Mouse (Mus musculus): Measurements from ENCODE around the gene Igfbp6. TPM values are rescaled to one million over a fixed set of nuclear protein-coding genes. Genes with fewer than 3 reads are reported as not detected.

Igfbp6 gene
- total RNA-seq, 4 experiments from 2014 or later = 37.0 to 63.8 (median 49.2) TPM

DNA sequence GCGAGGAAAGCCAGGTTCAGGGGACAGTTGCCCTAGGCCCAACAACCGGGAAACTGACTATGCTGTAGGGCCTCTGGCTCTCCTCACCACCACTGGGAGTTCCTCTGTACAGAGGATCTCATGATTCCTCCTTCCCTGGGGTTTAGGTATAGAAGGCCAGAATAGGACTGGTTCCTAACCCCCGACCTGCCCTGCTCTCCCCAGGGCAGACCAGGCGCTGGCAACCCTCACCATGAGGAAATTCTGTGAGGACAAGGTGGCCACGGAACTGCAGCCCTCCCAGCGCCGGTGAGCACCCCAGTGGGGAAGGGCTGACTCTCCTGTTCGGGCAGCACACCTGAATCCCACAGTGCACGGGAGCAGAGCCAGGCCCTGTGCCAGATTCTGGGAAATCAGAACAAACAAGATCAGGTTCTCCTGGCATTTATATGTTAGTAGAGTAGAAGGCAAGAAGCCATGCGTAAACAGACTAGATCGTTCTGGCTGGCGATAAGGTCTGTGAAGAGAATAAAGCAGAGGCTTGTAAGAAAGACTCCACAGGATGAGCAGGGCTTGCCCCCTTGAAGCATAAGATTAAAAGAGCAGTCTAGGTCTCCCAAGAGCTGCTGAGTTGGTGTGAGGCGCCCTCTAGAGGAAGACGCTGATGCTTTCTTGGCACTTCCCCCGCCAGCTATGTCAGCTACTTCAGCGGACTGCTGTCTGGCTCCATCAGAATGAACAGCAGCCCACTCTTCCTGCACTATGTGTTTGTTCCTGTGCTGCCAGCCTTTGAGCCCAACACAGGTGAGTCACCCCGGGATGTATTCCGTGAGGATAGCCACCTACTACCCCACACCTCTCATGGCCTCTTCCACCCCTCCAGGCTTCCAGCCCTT, 35.3 kb upstream of the Igfbp6 start:
- no peak for DNase-seq

DNA sequence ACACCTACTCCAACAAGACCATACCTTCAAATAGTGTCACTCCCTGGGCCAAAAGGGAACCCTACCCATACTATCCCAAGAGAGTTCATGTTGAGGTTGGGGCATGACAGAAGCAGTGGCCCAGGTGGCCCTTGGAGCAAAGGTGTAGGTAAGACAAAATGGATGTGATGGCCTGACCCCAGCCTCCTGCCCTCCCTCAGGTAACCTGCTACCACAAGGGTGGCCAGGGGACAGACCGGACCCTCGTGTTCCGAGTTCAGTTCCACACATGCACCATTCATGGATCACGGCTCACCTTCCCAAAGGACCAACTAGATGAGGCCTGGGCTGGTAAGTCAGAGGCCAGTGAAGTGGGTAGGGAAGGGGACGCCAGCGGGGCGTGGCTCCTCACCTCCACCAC, 33.9 kb upstream of the Igfbp6 start:
- no peak for DNase-seq

DNA sequence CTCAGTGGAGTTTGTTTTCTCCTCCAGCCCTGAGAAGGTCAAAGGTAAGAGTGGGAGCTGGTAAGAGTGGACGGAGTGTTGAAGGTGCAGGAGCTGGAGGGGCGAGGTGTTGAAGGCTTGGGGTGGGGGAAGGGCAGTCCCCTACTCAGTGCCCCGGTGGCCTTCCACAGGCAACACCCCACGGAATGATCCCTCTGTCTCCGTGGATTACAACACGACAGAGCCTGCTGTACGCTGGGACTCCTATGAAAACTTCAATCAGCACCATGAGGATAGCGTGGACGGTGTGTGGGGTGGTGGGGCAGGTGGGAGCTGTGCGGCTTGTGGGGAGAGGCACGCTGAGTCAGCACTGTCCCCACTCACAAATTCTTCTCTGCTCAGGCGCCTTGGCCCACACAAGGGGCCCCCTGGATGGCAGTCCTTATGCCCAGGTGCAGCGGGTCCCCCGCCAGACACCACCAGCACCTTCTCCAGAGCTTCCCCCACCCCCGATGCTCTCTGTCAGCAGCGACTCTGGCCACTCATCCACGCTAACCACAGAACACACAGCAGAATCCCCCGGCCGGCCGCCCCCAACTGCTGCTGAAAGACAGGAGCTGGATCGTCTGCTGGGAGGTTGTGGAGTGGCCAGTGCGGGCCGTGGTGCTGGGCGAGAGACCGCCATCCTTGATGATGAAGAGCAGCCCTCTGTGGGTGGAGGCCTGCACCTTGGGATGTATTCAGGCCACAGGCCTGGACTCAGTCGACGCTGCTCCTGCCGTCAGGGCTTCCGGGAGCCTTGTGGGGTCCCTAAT, 33.3 kb upstream of the Igfbp6 start:
- DNase-seq = no peak

DNA sequence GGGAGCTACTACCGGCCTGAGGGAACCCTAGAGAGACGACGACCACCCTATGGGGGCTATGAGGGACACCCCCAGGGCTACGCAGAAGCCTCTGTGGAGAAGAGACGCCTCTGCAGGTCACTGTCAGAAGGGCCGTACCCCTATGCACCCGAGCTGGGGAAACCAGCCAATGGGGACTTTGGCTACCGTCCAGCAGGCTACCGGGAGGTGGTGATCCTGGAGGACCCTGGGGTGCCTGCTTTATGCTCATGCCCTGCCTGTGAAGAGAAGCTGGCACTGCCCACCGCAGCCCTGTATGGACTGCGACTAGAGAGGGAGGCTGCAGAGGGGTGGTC, 32.7 kb upstream of the Igfbp6 start:
- no peak for DNase-seq

DNA sequence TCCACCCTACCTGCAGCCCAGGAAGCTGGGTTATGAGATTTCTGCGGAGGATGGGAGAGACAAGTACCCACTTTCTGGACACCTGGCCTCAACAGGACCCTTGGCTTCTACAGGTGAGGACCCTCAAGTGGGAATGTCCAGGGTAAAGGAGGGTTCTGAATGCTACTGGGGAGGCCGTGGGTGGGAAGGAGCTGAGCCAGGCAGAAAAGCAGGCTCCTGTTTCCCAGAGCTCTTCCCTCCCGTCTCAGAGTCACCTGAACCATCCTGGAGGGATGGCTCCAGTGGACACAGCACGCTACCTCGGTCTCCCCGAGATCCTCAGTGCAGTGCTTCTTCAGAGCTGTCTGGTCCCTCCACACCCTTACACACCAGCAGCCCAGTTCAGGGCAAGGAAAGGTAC, 32.0 kb upstream of the Igfbp6 start:
- no peak for DNase-seq

DNA sequence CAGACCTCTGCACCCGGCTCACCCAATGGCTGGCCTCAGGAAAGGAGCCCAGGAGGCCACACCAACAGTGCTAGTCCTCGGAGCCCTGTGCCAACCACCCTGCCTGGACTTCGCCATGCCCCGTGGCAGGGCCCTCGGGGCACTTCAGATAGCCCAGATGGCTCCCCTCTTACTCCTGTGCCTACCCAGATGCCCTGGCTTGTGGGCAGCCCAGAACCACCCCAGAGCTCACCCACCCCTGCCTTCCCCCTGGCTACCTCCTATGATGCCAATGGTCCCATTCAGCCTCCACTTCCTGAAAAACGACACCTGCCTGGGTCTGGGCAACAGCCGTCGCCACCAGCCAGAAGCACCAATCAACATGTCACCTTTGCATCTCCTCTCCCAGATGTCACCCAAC, 31.3 kb upstream of the Igfbp6 start:
- no peak for DNase-seq

DNA sequence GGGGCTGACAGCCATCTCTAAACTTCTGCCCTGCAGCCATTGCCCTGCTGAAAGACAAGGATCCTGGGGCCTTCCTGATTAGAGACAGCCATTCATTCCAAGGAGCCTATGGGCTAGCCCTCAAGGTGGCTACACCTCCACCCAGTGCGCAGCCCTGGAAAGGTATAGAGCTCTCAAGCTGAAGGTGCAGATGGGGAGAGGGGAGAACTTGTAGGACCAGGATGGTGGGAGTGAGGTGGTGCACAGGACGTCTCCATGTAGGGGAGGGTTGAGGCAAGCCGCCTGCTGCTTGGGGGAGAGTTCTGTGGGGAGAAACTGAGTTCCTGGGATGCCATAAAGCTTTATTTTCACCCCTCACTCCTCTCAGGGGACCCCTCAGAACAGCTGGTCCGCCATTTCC, 30.5 kb upstream of the Igfbp6 start:
- no peak for DNase-seq

DNA sequence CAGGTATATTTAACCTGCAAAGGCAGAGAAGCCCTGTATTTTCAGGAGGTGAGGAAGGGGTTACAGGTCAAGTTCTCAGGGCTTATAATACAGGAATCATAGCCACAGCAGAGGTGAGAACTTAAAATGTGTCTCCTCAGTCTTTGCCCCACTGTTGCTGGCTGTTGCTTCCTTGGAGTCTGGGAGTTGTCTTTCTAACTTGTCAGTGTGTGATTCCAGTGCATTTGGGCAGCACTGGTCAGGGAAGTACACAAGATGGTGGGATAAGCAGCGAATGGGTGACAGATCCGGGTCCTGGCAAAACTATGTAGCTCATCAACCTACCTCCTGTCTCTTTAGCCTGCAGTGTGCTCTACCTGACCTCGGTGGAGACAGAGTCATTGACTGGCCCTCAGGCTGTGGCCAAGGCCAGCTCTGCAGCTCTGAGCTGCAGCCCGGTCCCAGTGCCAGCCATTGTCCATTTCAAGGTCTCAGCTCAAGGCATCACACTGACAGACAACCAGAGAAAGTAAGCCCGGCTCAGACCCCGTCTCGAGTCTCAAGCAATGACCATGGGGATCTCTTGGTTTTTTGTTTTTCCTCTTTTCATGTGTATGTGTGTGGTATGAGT, 29.4 kb upstream of the Igfbp6 start:
- peak; percentile 76 for DNase-seq

DNA sequence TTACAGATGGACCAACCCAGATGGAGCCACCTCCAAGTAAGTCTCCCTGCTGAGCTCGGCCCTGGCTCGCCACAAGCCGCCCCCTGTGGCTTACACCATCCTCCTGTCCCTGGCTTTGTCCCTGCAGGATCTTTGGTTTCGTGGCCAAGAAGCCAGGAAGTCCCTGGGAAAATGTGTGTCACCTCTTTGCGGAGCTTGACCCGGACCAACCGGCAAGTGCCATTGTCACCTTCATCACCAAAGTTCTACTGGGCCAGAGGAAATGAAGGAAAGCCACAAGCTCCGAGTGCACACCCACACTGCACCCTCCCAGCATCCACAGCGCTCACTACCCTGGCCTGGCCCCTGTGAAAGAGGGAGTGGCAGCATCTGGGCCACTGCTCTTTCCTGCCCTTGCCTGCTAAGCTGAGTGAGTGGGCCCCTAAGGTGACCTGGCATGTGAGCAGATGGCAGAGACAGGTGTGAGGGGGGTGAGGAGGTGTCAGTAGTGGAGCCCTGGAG, 28.4 kb upstream of the Igfbp6 start:
- DNase-seq = no peak

DNA sequence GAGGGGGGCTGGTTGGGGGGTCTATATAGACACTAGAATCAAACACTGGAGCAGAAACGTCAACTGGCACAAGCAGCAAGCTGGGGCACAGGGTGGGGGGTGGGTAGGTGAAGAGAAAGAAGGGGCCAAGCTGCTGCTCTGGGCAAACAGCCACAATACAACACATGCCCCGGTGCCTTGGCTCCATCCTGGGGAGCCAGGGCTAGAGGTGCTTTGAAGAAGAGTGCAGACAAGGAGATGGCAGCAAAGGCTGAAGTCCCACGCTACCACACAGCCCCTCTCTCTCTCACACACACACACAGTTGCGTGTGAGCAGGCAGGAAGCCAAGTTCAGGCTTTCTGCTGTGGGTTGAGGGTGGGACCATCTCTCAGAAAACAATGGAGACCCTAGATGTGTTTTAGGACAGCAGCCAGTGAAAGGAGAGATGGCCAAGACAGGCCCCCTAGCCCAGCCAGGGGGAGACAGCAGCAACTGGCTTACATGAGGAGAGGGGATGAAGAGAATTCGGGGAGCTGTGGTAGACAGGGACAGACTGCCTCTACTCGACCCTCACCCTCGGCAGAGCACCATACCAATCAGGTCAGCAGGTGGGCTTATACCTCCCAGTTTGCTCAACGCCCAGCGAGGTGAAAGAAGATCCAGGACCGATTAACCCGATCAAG, 27.3 kb upstream of the Igfbp6 start:
- no peak for DNase-seq

DNA sequence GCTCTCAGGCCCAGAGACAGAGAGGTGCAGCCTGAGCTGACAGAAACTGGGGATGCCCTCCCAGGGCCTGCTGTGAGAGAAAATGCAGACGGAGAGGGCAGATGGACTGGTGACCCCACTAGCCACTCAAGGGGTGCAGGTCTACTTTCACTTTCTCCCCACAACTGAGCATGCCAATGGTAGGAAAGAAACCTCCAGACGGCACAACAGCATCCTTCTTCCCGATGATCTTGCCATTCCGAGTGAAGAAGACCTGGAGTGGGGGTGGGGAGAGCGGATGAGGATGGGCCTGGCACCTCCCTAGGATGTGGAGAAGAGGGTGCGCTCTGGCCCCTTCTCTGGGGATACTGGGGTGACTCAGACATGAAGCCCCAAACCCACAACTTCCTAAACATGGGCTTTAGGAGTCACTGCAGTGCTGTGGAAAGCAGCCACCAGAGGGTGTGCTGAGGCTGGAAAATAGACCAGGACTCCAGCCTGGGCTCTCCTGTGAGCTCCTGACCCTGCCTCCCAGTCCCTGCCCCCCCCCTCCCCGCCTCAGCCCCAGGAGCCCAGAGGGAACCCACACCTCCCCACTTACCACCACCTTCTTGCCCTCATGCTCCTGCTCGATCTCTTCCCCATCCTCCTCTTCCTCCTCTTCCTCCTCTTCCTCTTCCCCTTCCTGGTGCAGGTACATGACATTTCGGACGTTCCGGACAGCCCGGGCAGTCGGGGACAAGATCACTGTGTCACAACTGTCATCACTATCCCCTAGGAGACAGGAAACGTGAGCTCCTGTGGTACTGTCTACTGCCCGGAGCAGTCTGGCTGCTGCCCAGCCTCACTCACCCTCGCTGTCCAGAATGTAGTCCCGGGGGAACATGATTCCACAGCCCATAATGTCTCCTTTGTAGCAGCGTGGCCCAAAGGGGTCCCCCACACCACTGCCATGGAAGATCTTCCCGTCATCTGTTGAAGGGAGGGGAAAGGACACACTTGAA, 26.4 kb upstream of the Igfbp6 start:
- peak; percentile 31 for DNase-seq

DNA sequence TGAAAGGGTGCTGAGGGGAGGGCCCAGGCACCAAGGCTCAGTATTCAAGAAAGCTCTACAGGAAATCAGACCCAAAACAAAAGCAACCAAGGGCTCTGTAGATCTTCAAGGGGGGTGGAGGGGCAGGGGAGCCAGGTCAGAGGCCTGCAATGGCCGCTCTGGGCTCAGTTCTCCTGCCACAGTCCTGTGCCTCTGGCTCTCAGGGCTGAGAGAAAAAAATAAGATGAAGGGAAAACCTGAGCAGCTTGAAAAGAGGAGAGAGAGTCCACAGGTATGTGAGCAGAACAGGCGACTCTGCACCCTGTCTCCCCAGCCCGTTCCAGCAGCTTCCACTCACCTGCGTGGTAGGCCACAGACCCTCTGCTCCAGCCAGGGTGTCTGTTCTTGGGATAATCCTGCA, 25.6 kb upstream of the Igfbp6 start:
- no peak for DNase-seq

DNA sequence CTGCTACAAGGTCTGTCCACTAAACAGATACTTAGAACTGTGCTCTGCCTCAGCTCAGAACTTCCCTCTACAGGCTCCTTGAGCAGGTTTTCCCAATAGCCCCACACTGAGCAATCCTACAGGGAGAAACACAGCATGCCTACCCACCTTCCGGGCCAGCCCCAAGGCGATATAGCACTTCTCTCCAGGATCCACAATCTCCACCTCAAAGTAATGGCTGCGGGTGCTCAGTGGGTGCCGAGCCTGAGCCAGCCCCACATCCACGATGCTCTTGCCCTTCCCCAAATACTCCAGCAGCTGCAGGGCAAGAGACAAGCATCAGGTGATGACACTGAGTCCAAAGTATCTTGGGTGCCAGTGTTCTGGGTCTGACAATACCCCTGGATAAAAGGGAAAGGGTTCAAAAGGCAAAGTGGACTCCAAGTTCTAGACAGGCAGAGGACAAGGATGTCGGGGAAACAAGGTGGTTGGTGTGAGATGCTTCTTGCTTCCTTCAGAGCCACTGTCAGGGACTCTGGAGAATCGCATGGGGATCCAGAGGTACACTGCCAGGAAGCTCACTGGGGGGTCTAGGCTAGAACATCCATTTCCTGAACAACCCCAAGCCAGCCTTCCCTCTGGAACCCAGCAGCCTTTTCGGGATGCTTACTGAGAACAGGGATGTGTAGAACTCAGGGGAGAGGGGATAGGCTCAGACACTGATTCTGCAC, 24.9 kb upstream of the Igfbp6 start:
- DNase-seq = no peak

DNA sequence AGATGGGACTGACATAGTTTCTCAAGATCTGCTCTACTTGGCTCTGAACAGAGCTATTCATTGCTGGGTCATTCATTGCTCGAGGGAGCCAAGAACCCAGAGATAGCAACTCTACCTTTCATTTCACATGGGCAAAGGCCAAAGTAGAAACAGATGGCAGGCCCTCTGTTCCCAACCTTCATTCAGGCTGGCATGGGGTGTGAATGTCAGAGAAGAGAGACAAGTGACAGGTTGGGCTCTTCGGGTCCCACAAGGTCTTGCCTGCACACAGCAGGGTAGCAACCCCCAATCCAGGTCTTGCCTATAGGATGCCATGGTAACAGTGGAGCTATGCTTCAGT, 24.4 kb upstream of the Igfbp6 start:
- DNase-seq = no peak

DNA sequence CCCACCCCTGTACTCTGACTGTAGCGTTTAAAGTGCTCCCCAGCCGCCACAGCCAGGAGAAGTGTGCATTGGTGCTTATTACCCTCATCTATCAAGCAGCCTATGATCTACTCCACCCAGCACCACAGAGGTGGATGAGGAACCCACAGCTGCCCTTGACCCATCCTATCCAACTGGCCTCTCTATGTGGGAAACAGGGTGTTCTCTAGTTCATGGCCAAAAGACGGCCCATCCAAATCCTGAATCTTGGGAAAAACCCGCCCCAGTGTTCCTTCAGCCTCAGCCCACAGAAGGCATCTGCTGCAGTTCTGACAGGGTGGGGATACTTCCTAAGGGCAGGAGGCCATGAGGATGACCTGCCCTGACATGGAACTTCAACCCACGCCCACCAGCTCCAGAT, 23.6 kb upstream of the Igfbp6 start:
- DNase-seq = no peak

DNA sequence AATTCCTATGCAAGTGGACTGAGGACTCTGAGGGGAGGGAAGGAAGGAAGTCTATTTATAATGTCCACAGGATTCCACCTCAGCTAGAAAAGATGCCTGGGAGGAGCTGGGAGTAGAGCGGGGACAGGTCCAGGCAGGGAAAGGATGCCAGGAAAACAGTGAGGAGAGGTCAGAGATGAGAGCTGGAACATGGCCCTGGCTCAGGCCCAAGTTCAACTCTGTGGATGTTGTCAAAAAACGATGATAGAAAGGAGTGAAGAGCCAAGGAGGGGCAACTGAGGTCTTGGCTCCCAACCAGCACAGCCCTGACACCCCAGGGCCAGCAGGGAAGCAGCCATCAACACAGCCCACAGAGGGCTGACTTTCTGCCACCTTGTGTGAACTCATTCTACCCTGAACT, 17.9 kb upstream of the Igfbp6 start:
- peak; percentile 78 for DNase-seq

DNA sequence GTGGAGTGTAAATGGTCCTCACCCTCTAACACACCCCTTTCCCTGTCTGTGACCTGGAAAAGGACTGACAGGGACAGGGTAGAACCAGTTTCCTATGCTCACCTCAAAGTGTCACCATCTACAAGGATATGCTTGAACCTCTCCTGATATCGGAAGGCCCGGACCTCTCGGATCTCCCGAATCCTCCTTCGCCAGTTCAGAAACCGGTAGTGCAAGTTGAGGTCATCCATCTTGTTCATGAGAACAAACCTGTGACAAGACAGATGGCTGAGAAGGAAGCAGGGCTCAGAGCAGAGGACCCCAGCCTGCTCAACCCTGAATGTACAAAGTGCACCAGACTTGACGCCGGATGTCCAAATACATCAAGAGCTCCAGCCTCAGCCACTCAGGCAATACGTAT, 10.8 kb upstream of the Igfbp6 start:
- no peak for DNase-seq

DNA sequence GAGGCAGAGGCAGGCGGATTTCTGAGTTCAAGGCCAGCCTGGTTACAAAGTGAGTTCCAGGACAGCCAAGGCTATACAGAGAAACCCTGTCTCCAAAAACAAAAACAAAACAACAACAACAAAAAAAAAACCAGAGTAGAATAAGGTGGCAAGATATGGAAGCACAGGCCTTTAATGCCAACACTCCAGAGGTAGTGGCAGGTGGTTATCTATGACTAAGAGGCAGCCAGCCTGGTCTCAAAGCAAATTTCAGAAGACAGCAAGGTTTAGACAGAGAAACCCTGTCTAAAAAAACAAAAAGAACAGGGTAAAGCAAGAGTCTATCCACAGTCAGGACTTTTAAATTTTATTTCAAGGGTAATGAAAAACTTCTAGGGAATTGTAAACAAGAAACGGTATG, 9.5 kb upstream of the Igfbp6 start:
- DNase-seq = no peak

DNA sequence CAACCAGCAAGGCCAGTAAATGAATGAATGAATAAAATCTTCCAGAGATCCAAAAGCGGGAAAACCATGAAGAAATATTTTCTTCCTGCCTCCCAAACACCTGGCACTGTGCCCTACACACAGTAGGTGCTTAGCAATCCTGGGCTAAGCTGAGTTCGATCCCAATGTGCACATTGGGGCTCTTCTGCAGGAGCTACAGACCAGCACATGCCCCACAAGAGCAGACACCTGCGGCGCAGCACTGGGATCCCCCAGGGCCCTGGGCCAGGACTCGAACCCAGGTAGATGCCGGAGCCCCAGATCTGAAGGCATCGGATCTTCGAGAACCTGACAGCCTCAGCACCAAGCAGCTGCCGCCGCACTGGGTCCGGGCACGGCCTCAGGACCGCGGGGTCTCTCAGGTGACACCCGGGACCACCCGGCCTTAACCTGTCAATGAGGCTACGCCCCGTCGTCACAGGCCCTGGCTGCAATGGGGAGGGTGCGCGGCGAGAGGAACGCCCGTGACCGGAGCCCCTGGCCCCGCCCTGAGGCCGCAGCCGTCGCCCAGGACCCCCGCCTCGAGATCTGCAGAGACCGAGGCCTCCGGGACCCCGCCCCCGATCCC, 8.5 kb upstream of the Igfbp6 start:
- no peak for DNase-seq

DNA sequence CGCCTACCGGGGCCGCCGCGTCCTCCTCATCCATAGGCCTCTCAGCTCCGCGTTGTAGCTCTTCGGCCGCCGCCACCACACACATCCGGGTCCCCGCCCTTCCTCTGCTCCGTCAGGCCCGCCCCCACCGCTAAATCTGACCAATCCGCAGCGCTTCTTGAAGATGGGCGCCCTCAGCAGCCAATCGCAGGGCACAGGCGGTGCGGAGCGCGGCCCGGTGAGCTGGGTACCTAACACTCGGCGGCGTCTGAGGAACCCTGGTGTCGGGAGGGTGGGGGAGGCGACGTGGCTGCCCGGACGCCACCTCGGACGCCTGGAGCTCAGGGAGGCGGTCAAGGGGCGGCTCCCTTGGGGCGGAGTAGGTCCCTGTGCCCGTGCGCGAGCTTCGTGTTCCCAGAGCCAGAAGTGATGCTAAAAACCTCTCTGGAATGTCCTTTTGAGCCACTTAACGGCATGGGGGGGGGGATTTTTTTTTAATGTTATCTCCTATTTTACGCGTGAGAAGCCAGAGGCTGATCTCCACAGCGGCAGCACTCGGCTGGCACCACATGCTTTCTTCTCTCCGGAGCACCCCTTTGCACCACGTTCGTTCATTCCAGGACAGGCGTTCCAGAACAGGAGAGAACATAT, 7.9 kb upstream of the Igfbp6 start, which contains the start of gene Spryd3:
Spryd3 (minus strand) TSS at position 106 of the 630 bp plus-strand sequence.
- peak; percentile 96 for DNase-seq
